In genomic region chr15:97823479-97823878, GRCm38 (mm10) we compare ENCODE assay signal across 14 mouse cellular contexts. TPM values are rescaled to one million over a fixed set of nuclear protein-coding genes. Genes with fewer than 3 reads are reported as not detected.
A peak's percentile ranks its signal among the peaks of the same experiment; 100 is the strongest.
DNase-seq lines count a peak whose midpoint lies in the region; ATAC-seq and TF ChIP-seq lines count a peak whose summit lies in the region.
"Had no signal": no experiment of that assay in that cellular context is flagged by ENCODE, and none has a peak within 500 bp of the region (broad histone marks: within the 10 kb centered on the region; RNA-seq: fewer than 3 reads in every experiment).

No protein-coding gene starts in this region.

- no peaks in the 10 kb centered on the region for H3K9me3 ChIP-seq in kidney, embryonic 15.5 days (replicated peaks)
- no peaks in the 10 kb centered on the region for H3K9me3 ChIP-seq in CH12.LX (replicated peaks; ENCODE audit: low read length)
- H3K9me3 ChIP-seq: embryonic facial prominence, embryonic 12.5 days; megakaryocyte, embryonic 14.5 days had no signal

- H3K4me2 ChIP-seq in kidney, embryonic 15.5 days: no peak overlapping the region
- no peak overlapping the region for H3K4me2 ChIP-seq in CH12.LX (ENCODE audit: insufficient read depth, low read depth, poor library complexity, severe bottlenecking)
- H3K4me2 ChIP-seq: embryonic facial prominence, embryonic 12.5 days had no signal

- peak overlapping the region; percentile 90 for H3K27ac ChIP-seq in heart, adult 2 months
- H3K27ac ChIP-seq in kidney, embryonic 15.5 days: 0 out of 2 replicates have a peak overlapping the region, but pooled peaks have one; percentile 88
- H3K27ac ChIP-seq in CH12.LX (ENCODE audit: insufficient read depth, low read depth): peak overlapping the region; percentile 69
- H3K27ac ChIP-seq: liver, embryonic 14.5 days had no signal

- peak; percentile 64 for DNase-seq in adrenal gland, adult 2 months
- no peak for DNase-seq in adrenal gland, postnatal 14 days
- peak in 1 of 2 experiments; percentile 36 for DNase-seq in heart, adult 2 months
- no peak for DNase-seq in heart, postnatal 4 days
- DNase-seq in kidney, postnatal 14 days: no peak
- DNase-seq in CH12.LX (ENCODE audit: extremely low read depth): no peak
- no peak for DNase-seq in frontal cortex, postnatal 10 days (ENCODE audit: low spot score in 2 of 2)
- DNase-seq: cerebellum, adult 8-10 months; thymus, adult 2 months had no signal

- ATAC-seq in kidney, embryonic 15.5 days (replicated peaks; ENCODE audit: low FRiP score): no peak
- ATAC-seq: hindbrain, embryonic 16.5 days had no signal

- no peak for TF ChIP-seq POLR2A in heart, adult 2 months (IDR thresholded peaks at IDR 0.05; ENCODE audit: insufficient read depth, low read depth, low read length)
- no peak for TF ChIP-seq POLR2A in CH12.LX (IDR thresholded peaks at IDR 0.05; ENCODE audit: low read depth, low read length)

- H3K4me1 ChIP-seq in heart, adult 2 months (ENCODE audit: control insufficient read depth, insufficient read depth, low read length): peaks cover 51% of the 10 kb centered on the region
- H3K4me1 ChIP-seq in kidney, embryonic 15.5 days: peaks cover 88% of the 10 kb centered on the region
- peaks cover 64 to 89% of the 10 kb centered on the region in 2 experiments for H3K4me1 ChIP-seq in CH12.LX (ENCODE audit: control insufficient read depth in 1 of 2, insufficient read depth in 2 of 2)

- no peak for TF ChIP-seq CTCF in heart, adult 2 months (IDR thresholded peaks at IDR 0.05)
- TF ChIP-seq CTCF in CH12.LX (conservative IDR thresholded peaks at IDR 0.05 in 1 of 2, IDR thresholded peaks at IDR 0.05 in 1 of 2; ENCODE audit: low read depth in 2 of 2, low read length in 2 of 2): no peak

- no peak for TF ChIP-seq EP300 in heart, adult 2 months (IDR thresholded peaks at IDR 0.05; ENCODE audit: insufficient read depth, low read depth, low read length)
- TF ChIP-seq EP300 in CH12.LX (IDR thresholded peaks at IDR 0.05; ENCODE audit: low read length): no peak

- intact Hi-C loops in heart, adult 2 months (cut with DNase I): no loop called here

- in situ Hi-C loops in CH12.LX (cut with MboI; ENCODE audit: low pct_ligation_motif_present, low pct_unique_long_range_greater_than_20kb, low sequenced_read_pairs): no loop called here

- no peaks in the 10 kb centered on the region for H3K27me3 ChIP-seq in heart, adult 2 months (ENCODE audit: control insufficient read depth, insufficient read depth, low read length)
- no peaks in the 10 kb centered on the region for H3K27me3 ChIP-seq in kidney, embryonic 15.5 days
- H3K27me3 ChIP-seq in CH12.LX (replicated peaks): no peaks in the 10 kb centered on the region
- H3K27me3 ChIP-seq: embryonic facial prominence, embryonic 12.5 days had no signal

- dilution Hi-C loops in CH12.LX (cut with MboI; ENCODE audit: extremely low pct_ligation_motif_present, extremely low pct_unique_long_range_greater_than_20kb, low sequenced_read_pairs): no loop called here

- no peak for TF ChIP-seq RAD21 in CH12.LX (IDR thresholded peaks at IDR 0.05; ENCODE audit: low read depth, low read length)

- peaks cover 6% of the 10 kb centered on the region for H3K79me2 ChIP-seq in heart, adult 2 months (replicated peaks; ENCODE audit: control insufficient read depth, insufficient read depth, low read length)
- H3K79me2 ChIP-seq in CH12.LX (replicated peaks; ENCODE audit: control insufficient read depth, extremely low read depth, insufficient read depth, poor library complexity, severe bottlenecking): peaks cover 36% of the 10 kb centered on the region

- H3K9ac ChIP-seq in heart, adult 2 months (ENCODE audit: low read depth, low read length): no peak overlapping the region; the same call in 1 of the 2 replicates
- no peak overlapping the region for H3K9ac ChIP-seq in kidney, embryonic 15.5 days
- H3K9ac ChIP-seq in CH12.LX (ENCODE audit: insufficient read depth, low read depth): no peak overlapping the region
- H3K9ac ChIP-seq: embryonic facial prominence, embryonic 12.5 days; liver, embryonic 14.5 days had no signal

- H3K4me3 ChIP-seq in heart, adult 2 months: no peak overlapping the region; the same call in 1 of the 2 replicates
- H3K4me3 ChIP-seq in kidney, embryonic 15.5 days (replicated peaks): no peak overlapping the region
- no peak overlapping the region for H3K4me3 ChIP-seq in CH12.LX (replicated peaks in 1 of 3; ENCODE audit: low read depth in 2 of 3, low read length in 2 of 3, poor library complexity in 1 of 3)
- H3K4me3 ChIP-seq: embryonic facial prominence, embryonic 12.5 days had no signal

- 38% methylated on average over 12 of the region's 12 CpGs for WGBS in heart, adult 2 months
- WGBS in kidney, embryonic 15.5 days: 84% methylated on average over 12 of the region's 12 CpGs

- H3K36me3 ChIP-seq in heart, adult 2 months (ENCODE audit: control insufficient read depth, insufficient read depth, low read length): peaks cover 24% of the 10 kb centered on the region
- peaks cover 12% of the 10 kb centered on the region for H3K36me3 ChIP-seq in kidney, embryonic 15.5 days
- peaks cover 5 to 31% of the 10 kb centered on the region in 2 experiments for H3K36me3 ChIP-seq in CH12.LX (replicated peaks in 1 of 2; ENCODE audit: control insufficient read depth in 1 of 2, insufficient read depth in 1 of 2, low read length in 1 of 2)

TF ChIP-seq in CH12.LX, 34 proteins besides CTCF, POLR2A, EP300 and RAD21:
- TF ChIP-seq RCOR1 (conservative IDR thresholded peaks at IDR 0.05; ENCODE audit: low read depth, low read length): no peak

RNA-seq across cellular contexts. Expression of gene Hdac7, which starts 20.8 kb away (rescaled TPM):
- total RNA-seq in adrenal gland, adult 2 months (2021): 10 to 100 TPM; 52.5 to 65.1 TPM
- polyA plus RNA-seq in adrenal gland, adult 2 months (2012; rRNA removed): 256 and 263 TPM in 2 replicates
- 60.1 and 75.8 TPM in 2 replicates for total RNA-seq in adrenal gland, postnatal 14 days (2021)
- 10 to 100 TPM; 23.7 to 25.7 TPM for total RNA-seq in heart, adult 2 months (2021)
- polyA plus RNA-seq in heart, adult 2 months (2012; rRNA removed): 54.9 and 61.8 TPM in 2 replicates
- 10 to 100 TPM; 51.6 to 52.0 TPM for total RNA-seq in heart, postnatal 4 days (2021)
- 29.9 and 35.2 TPM in 2 replicates for polyA plus RNA-seq in kidney, embryonic 15.5 days (2015; fragmentation: Nextera tagmentation; extraction: Ambion mirVana)
- total RNA-seq in CH12.LX (2012; rRNA removed) (18.0 and 21.7 TPM in 2 replicates), CH12.LX (2014; rRNA removed) (17.7 and 19.8 TPM in 2 replicates)
- polyA plus RNA-seq in CH12.LX (2012; ENCODE audit: insufficient read length, low read depth): 47.8 and 55.2 TPM in 2 replicates

RNA-seq across cellular contexts. Expression of gene Slc48a1, which starts 45.2 kb away (rescaled TPM):
- 100 to 1,000 TPM; 116 to 158 TPM for total RNA-seq in adrenal gland, adult 2 months (2021)
- 204 and 217 TPM in 2 replicates for polyA plus RNA-seq in adrenal gland, adult 2 months (2012; rRNA removed)
- total RNA-seq in adrenal gland, postnatal 14 days (2021): 68.8 and 76.9 TPM in 2 replicates
- total RNA-seq in heart, adult 2 months (2021): 10 to 100 TPM; 72.7 to 73.0 TPM
- 82.8 and 85.3 TPM in 2 replicates for polyA plus RNA-seq in heart, adult 2 months (2012; rRNA removed)
- 10 to 100 TPM; 58.7 to 59.2 TPM for total RNA-seq in heart, postnatal 4 days (2021)
- polyA plus RNA-seq in kidney, embryonic 15.5 days (2015; fragmentation: Nextera tagmentation; extraction: Ambion mirVana): 57.5 and 58.8 TPM in 2 replicates
- total RNA-seq in CH12.LX (2012; rRNA removed) (35.0 and 39.4 TPM in 2 replicates), CH12.LX (2014; rRNA removed) (23.2 and 25.4 TPM in 2 replicates)
- 50.6 and 56.0 TPM in 2 replicates for polyA plus RNA-seq in CH12.LX (2012; ENCODE audit: insufficient read length, low read depth)

RNA-seq across cellular contexts. Expression of gene Rapgef3, which starts 55.7 kb away (rescaled TPM):
- 10 to 100 TPM; 13.4 to 18.6 TPM for total RNA-seq in adrenal gland, adult 2 months (2021)
- 44.5 and 52.6 TPM in 2 replicates for polyA plus RNA-seq in adrenal gland, adult 2 months (2012; rRNA removed)
- 22.2 and 24.9 TPM in 2 replicates for total RNA-seq in adrenal gland, postnatal 14 days (2021)
- total RNA-seq in heart, adult 2 months (2021): 10 to 100 TPM; 21.5 to 27.9 TPM
- polyA plus RNA-seq in heart, adult 2 months (2012; rRNA removed): 44.4 and 57.0 TPM in 2 replicates
- 10 to 100 TPM; 32.7 to 33.4 TPM for total RNA-seq in heart, postnatal 4 days (2021)
- 23.0 and 29.7 TPM in 2 replicates for polyA plus RNA-seq in kidney, embryonic 15.5 days (2015; fragmentation: Nextera tagmentation; extraction: Ambion mirVana)
- total RNA-seq in CH12.LX (2012; rRNA removed) (2.8 and 3.4 TPM in 2 replicates), CH12.LX (2014; rRNA removed) (2.2 and 3.2 TPM in 2 replicates)
- polyA plus RNA-seq in CH12.LX (2012; ENCODE audit: insufficient read length, low read depth): 1.7 and 2.5 TPM in 2 replicates
